Mouse (Mus musculus) urinary bladder, postnatal 14 days (tissue): Measurements from ENCODE around the gene Rnf25.

Experiments used
- DNase-seq: peaks from one replicate; pipeline ENCODE4 v3.0.0; 2021; ENCODE audit warnings: low spot score

Rnf25 gene

GRCm38 (mm10) chr1:74601267-74601962, at the start of gene Rnf25, which contains the start of gene Stk36:
TSS of gene Rnf25 (minus strand) at chr1:74601397.
TSS of gene Stk36 (plus strand) at chr1:74601445.
- DNase-seq, result peak; percentile 84

GRCm38 (mm10) chr1:74643926-74644325, 42.7 kb upstream of the Rnf25 start:
- DNase-seq, result no peak

- DNase-seq, result no peak
Measured at GRCm38 (mm10) chr1:74643524-74643923, 42.3 kb upstream of the Rnf25 start.

- DNase-seq, result no peak
Measured at GRCm38 (mm10) chr1:74632734-74633133, 31.5 kb upstream of the Rnf25 start.

- no peak for DNase-seq
Measured at GRCm38 (mm10) chr1:74628001-74628400, 26.8 kb upstream of the Rnf25 start.

GRCm38 (mm10) chr1:74626076-74626475, 24.9 kb upstream of the Rnf25 start:
- no peak for DNase-seq

- DNase-seq, result no peak
Measured at GRCm38 (mm10) chr1:74624183-74624582, 23.0 kb upstream of the Rnf25 start.

GRCm38 (mm10) chr1:74600501-74601266, 513 bp downstream of the Rnf25 start:
- DNase-seq, result no peak

- no peak for DNase-seq
Measured at GRCm38 (mm10) chr1:74594434-74594833, 6.8 kb downstream of the Rnf25 start.

- peak; percentile 99 for DNase-seq
Measured at GRCm38 (mm10) chr1:74587773-74588445, 13.3 kb downstream of the Rnf25 start, which contains the start of the genes Zfp142 and Bcs1l. TSS of gene Zfp142 (minus strand) at chr1:74588246. TSS of gene Bcs1l (plus strand) at chr1:74588289.

GRCm38 (mm10) chr1:74587233-74587772, 13.9 kb downstream of the Rnf25 start:
- DNase-seq, result no peak

GRCm38 (mm10) chr1:74584616-74585398, 16.4 kb downstream of the Rnf25 start:
- no peak for DNase-seq

GRCm38 (mm10) chr1:74582621-74583020, 18.6 kb downstream of the Rnf25 start:
- DNase-seq, result no peak

- DNase-seq, result no peak
Measured at GRCm38 (mm10) chr1:74569739-74570719, 31.2 kb downstream of the Rnf25 start.

GRCm38 (mm10) chr1:74565834-74566233, 35.4 kb downstream of the Rnf25 start:
- no peak for DNase-seq

GRCm38 (mm10) chr1:74559061-74559460, 42.1 kb downstream of the Rnf25 start:
- no peak for DNase-seq

GRCm38 (mm10) chr1:74544184-74544583, 57.0 kb downstream of the Rnf25 start, which contains the start of gene Usp37:
TSS of gene Usp37 (minus strand) at chr1:74544284.
- no peak for DNase-seq
